Mouse (Mus musculus) liver, embryonic 12.5 days (tissue): ENCODE results near the gene Dld. TPM values are rescaled to one million over a fixed set of nuclear protein-coding genes. Genes with fewer than 3 reads are reported as not detected.
A peak's percentile ranks its signal among the peaks of the same experiment; 100 is the strongest.

Experiments used
- ATAC-seq: fragments of 200-750 bp; cut with Nextera tagmentation; 2 replicates; pipeline ENCODE4 v1.8.0; 2017; ENCODE audit warnings: moderate number of reproducible peaks, mild to moderate bottlenecking, moderate library complexity
- H3K27ac ChIP-seq: fragments of 300-500 bp; sonication (generic); 2 replicates; pipeline ENCODE4 v1.5.1; 2016; ENCODE audit warnings: mild to moderate bottlenecking
- H3K27me3 ChIP-seq: fragments of 300-500 bp; sonication (generic); replicated peaks from 2 replicates; pipeline ENCODE4 v1.6.1; 2016; ENCODE audit warnings: mild to moderate bottlenecking, moderate library complexity
- H3K36me3 ChIP-seq: fragments of 300-500 bp; sonication (generic); 2 replicates; pipeline ENCODE4 v1.6.1; 2016; ENCODE audit warnings: mild to moderate bottlenecking, moderate library complexity
- H3K4me1 ChIP-seq: fragments of 300-500 bp; sonication (generic); 2 replicates; pipeline ENCODE4 v1.6.1; 2016
- H3K4me2 ChIP-seq: fragments of 300-500 bp; sonication (generic); 2 replicates; pipeline ENCODE4 v1.6.1; 2016; ENCODE audit warnings: mild to moderate bottlenecking, moderate library complexity
- H3K4me3 ChIP-seq: fragments of 300-500 bp; sonication (generic); 2 replicates; pipeline ENCODE4 v1.5.1; 2016; ENCODE audit warnings: mild to moderate bottlenecking, moderate library complexity
- H3K9ac ChIP-seq: fragments of 300-500 bp; sonication (generic); 2 replicates; pipeline ENCODE4 v1.6.1; 2016; ENCODE audit warnings: mild to moderate bottlenecking, moderate library complexity
- H3K9me3 ChIP-seq: fragments of 300-500 bp; sonication (generic); replicated peaks from 2 replicates; pipeline ENCODE4 v1.6.1; 2016; ENCODE audit warnings: mild to moderate bottlenecking, moderate library complexity
- WGBS: fragments of 180-500 bp; shearing (Covaris S2); methylation state at CpG from one replicate; pipeline ENCODE4 v1.1.7; 2016; ENCODE audit not compliant: insufficient replicate concordance; 5-methylcytosine and 5-hydroxymethylcytosine counted together
- polyA plus RNA-seq: library from polyadenylated mRNA; unstranded; fragments of >200 nt; fragmentation: Nextera tagmentation; extraction: Ambion mirVana; gene quantifications from 2 replicates; pipeline ENCODE4 v1.2.1, GENCODE M21; 2016

Dld gene
- polyA plus RNA-seq, 1 experiment from 2014 or later, result 111 TPM

GRCm38 (mm10) chr12:31300276-31300675 lies 51.0 kb downstream of the Dld start:
- Histone ChIP-seq H3K4me2 (no peak overlapping the region), H3K27me3 (no peaks in the 10 kb centered on the region), H3K4me3 (no peak overlapping the region), H3K9me3 (no peaks in the 10 kb centered on the region), H3K9ac (no peak overlapping the region), H3K27ac (no peak overlapping the region), H3K4me1 (no peaks in the 10 kb centered on the region), H3K36me3 (no peaks in the 10 kb centered on the region)
- 77% methylated on average over 9 of the region's 9 CpGs for WGBS
- ATAC-seq, result no peak

- Histone ChIP-seq H3K4me2 (no peak overlapping the region), H3K4me1 (no peaks in the 10 kb centered on the region; the same call in 1 of the 2 replicates), H3K9me3 (no peaks in the 10 kb centered on the region), H3K36me3 (no peaks in the 10 kb centered on the region), H3K4me3 (no peak overlapping the region), H3K27me3 (no peaks in the 10 kb centered on the region), H3K27ac (no peak overlapping the region), H3K9ac (no peak overlapping the region)
- no peak for ATAC-seq
- 52% methylated on average over 14 of the region's 14 CpGs for WGBS
These were observed 51.5 kb downstream of the Dld start for GRCm38 (mm10) chr12:31299676-31300197.

GRCm38 (mm10) chr12:31299126-31299525 lies 52.1 kb downstream of the Dld start:
- no peak overlapping the region for H3K27ac ChIP-seq
- no peak for ATAC-seq
- no peak overlapping the region for H3K9ac ChIP-seq
- H3K9me3 ChIP-seq, result no peaks in the 10 kb centered on the region
- H3K4me1 ChIP-seq, result no peaks in the 10 kb centered on the region; the same call in 1 of the 2 replicates
- no peak overlapping the region for H3K4me3 ChIP-seq
- no peaks in the 10 kb centered on the region for H3K36me3 ChIP-seq
- no peak overlapping the region for H3K4me2 ChIP-seq
- H3K27me3 ChIP-seq, result no peaks in the 10 kb centered on the region
- 70% methylated on average over 3 of the region's 3 CpGs for WGBS

- Histone ChIP-seq H3K4me1 (no peaks in the 10 kb centered on the region; the same call in 1 of the 2 replicates), H3K36me3 (no peaks in the 10 kb centered on the region), H3K4me2 (no peak overlapping the region), H3K9ac (no peak overlapping the region), H3K4me3 (no peak overlapping the region), H3K9me3 (no peaks in the 10 kb centered on the region), H3K27me3 (no peaks in the 10 kb centered on the region), H3K27ac (no peak overlapping the region)
- WGBS, result 78% methylated on average over 8 of the region's 8 CpGs
- no peak for ATAC-seq
These were observed 52.7 kb downstream of the Dld start for GRCm38 (mm10) chr12:31298530-31298929.

GRCm38 (mm10) chr12:31298122-31298521 lies 53.1 kb downstream of the Dld start:
- no peak overlapping the region for H3K27ac ChIP-seq
- H3K9ac ChIP-seq, result no peak overlapping the region
- H3K4me3 ChIP-seq, result no peak overlapping the region
- H3K9me3 ChIP-seq, result no peaks in the 10 kb centered on the region
- H3K4me2 ChIP-seq, result no peak overlapping the region
- no peak for ATAC-seq
- no peaks in the 10 kb centered on the region; the same call in 1 of the 2 replicates for H3K4me1 ChIP-seq
- no peaks in the 10 kb centered on the region for H3K36me3 ChIP-seq
- no peaks in the 10 kb centered on the region for H3K27me3 ChIP-seq
- WGBS, result 84% methylated on average over 4 of the region's 4 CpGs

GRCm38 (mm10) chr12:31296097-31296496 lies 55.2 kb downstream of the Dld start:
- 39% methylated on average over 4 of the region's 4 CpGs for WGBS
- no peaks in the 10 kb centered on the region for H3K9me3 ChIP-seq
- H3K4me1 ChIP-seq, result no peaks in the 10 kb centered on the region; the same call in 1 of the 2 replicates
- H3K36me3 ChIP-seq, result no peaks in the 10 kb centered on the region
- no peak overlapping the region for H3K4me2 ChIP-seq
- ATAC-seq, result no peak
- no peak overlapping the region for H3K27ac ChIP-seq
- no peak overlapping the region for H3K9ac ChIP-seq
- no peak overlapping the region for H3K4me3 ChIP-seq
- no peaks in the 10 kb centered on the region for H3K27me3 ChIP-seq

GRCm38 (mm10) chr12:31295505-31295904 lies 55.7 kb downstream of the Dld start:
- H3K4me2 ChIP-seq, result no peak overlapping the region
- ATAC-seq, result no peak
- no peaks in the 10 kb centered on the region for H3K9me3 ChIP-seq
- H3K4me1 ChIP-seq, result no peaks in the 10 kb centered on the region; the same call in 1 of the 2 replicates
- no peak overlapping the region for H3K9ac ChIP-seq
- no peak overlapping the region for H3K27ac ChIP-seq
- H3K4me3 ChIP-seq, result no peak overlapping the region
- 45% methylated on average over 3 of the region's 3 CpGs for WGBS
- H3K27me3 ChIP-seq, result no peaks in the 10 kb centered on the region
- H3K36me3 ChIP-seq, result no peaks in the 10 kb centered on the region

GRCm38 (mm10) chr12:31294996-31295395 lies 56.3 kb downstream of the Dld start:
- Histone ChIP-seq H3K9me3 (no peaks in the 10 kb centered on the region), H3K4me1 (no peaks in the 10 kb centered on the region; the same call in 1 of the 2 replicates), H3K4me3 (no peak overlapping the region), H3K27ac (no peak overlapping the region), H3K36me3 (no peaks in the 10 kb centered on the region), H3K27me3 (no peaks in the 10 kb centered on the region), H3K4me2 (no peak overlapping the region), H3K9ac (no peak overlapping the region)
- 76% methylated on average over 11 of the region's 11 CpGs for WGBS
- ATAC-seq, result no peak

- Histone ChIP-seq H3K27me3 (no peaks in the 10 kb centered on the region), H3K9me3 (no peaks in the 10 kb centered on the region), H3K27ac (no peak overlapping the region), H3K4me2 (no peak overlapping the region), H3K4me1 (no peaks in the 10 kb centered on the region; the same call in 1 of the 2 replicates), H3K36me3 (peaks cover under 1% of the 10 kb centered on the region; the same call in 1 of the 2 replicates), H3K4me3 (no peak overlapping the region), H3K9ac (no peak overlapping the region)
- ATAC-seq, result peak; percentile 51; the same call in 1 of the 2 replicates
- 62% methylated on average over 10 of the region's 10 CpGs for WGBS
These were observed 56.7 kb downstream of the Dld start for GRCm38 (mm10) chr12:31294526-31294925.

GRCm38 (mm10) chr12:31293361-31294142 lies 57.7 kb downstream of the Dld start:
- no peaks in the 10 kb centered on the region for H3K9me3 ChIP-seq
- H3K27me3 ChIP-seq, result no peaks in the 10 kb centered on the region
- no peak overlapping the region for H3K4me3 ChIP-seq
- H3K9ac ChIP-seq, result no peak overlapping the region
- H3K27ac ChIP-seq, result no peak overlapping the region
- H3K36me3 ChIP-seq, result peaks cover 7% of the 10 kb centered on the region; the same call in 1 of the 2 replicates
- no peak overlapping the region for H3K4me2 ChIP-seq
- 48% methylated on average over 15 of the region's 15 CpGs for WGBS
- ATAC-seq, result no peak
- no peaks in the 10 kb centered on the region; the same call in 1 of the 2 replicates for H3K4me1 ChIP-seq

GRCm38 (mm10) chr12:31290951-31291350 lies 60.3 kb downstream of the Dld start:
- WGBS, result 61% methylated on average over 3 of the region's 3 CpGs
- H3K9ac ChIP-seq, result no peak overlapping the region
- H3K4me1 ChIP-seq, result no peaks in the 10 kb centered on the region; the same call in 1 of the 2 replicates
- H3K27me3 ChIP-seq, result no peaks in the 10 kb centered on the region
- peaks cover 7% of the 10 kb centered on the region; the same call in 1 of the 2 replicates for H3K36me3 ChIP-seq
- no peak for ATAC-seq
- no peak overlapping the region for H3K4me2 ChIP-seq
- H3K9me3 ChIP-seq, result no peaks in the 10 kb centered on the region
- no peak overlapping the region for H3K27ac ChIP-seq
- H3K4me3 ChIP-seq, result no peak overlapping the region

- WGBS, result 86% methylated on average over 10 of the region's 10 CpGs
- Histone ChIP-seq H3K27me3 (no peaks in the 10 kb centered on the region), H3K9ac (no peak overlapping the region), H3K9me3 (no peaks in the 10 kb centered on the region), H3K4me2 (no peak overlapping the region), H3K27ac (no peak overlapping the region), H3K4me3 (no peak overlapping the region), H3K4me1 (no peaks in the 10 kb centered on the region), H3K36me3 (peaks cover 7% of the 10 kb centered on the region; the same call in 1 of the 2 replicates)
- ATAC-seq, result no peak
These were observed 62.2 kb downstream of the Dld start for GRCm38 (mm10) chr12:31289046-31289445.
